Mouse (Mus musculus) G1E (cell line): Measurements from ENCODE around the gene Vezt.

ENCODE experiments used
- CTCF ChIP-seq: IDR thresholded peaks from 2 replicates; pipeline ENCODE4 v1.5.1; 2012; ENCODE audit warnings: low read depth, low read length, inconsistent platforms, mixed read lengths
- GATA1 ChIP-seq: IDR thresholded peaks from 2 replicates; pipeline ENCODE4 v1.6.1; 2012; ENCODE audit warnings: borderline replicate concordance, low read length, inconsistent platforms, mixed read lengths
- GATA2 ChIP-seq: IDR thresholded peaks from 2 replicates; pipeline ENCODE4 v1.6.1; 2012; ENCODE audit warnings: low read depth, low read length, inconsistent platforms, borderline replicate concordance
- POLR2AphosphoS5 ChIP-seq: IDR thresholded peaks from 2 replicates; pipeline ENCODE4 v1.6.1; 2012; ENCODE audit warnings: low read depth, low read length, inconsistent platforms; ENCODE audit not compliant: insufficient replicate concordance
- TAL1 ChIP-seq: conservative IDR thresholded peaks from 2 replicates; pipeline ENCODE4 v1.6.1; 2012; ENCODE audit warnings: low read depth, low read length, inconsistent platforms, mixed read lengths

DNA sequence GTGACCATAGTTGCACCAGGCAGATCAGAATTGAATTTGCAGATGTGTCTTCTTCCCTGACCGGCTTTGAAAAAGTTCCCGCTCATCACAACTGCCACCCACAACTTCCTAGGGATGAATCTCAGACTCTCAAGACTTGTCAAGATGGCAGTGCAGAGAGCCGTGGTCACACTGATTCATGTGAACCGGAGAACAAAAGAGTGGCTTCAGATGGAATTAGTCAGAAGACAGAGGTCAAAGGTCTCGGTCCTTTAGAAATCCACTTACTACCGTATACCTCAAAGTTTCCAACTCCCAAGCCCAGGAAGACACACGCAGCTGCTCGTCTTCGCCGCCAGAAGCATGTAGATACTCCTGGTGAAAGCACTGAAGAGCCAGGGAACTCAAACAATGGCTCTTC lies 8.3 kb upstream of the Vezt start:
- TF ChIP-seq CTCF = no peak
- no peak for TF ChIP-seq GATA1
- TF ChIP-seq TAL1 = no peak
- no peak for TF ChIP-seq GATA2
- TF ChIP-seq POLR2AphosphoS5 = no peak
